Mouse (Mus musculus): Measurements from ENCODE around the gene Dpep3. TPM values are rescaled to one million over a fixed set of nuclear protein-coding genes. Genes with fewer than 3 reads are reported as not detected.
"Not testable (repeated sequence)": the region's sequence is repeated elsewhere in the genome, so short reads cannot be mapped to it uniquely, and the experiment has no call there.

Gene Dpep3
- polyA plus RNA-seq (2015; fragmentation: Nextera tagmentation; extraction: Ambion mirVana), result not detected in 2 replicates

DNA sequence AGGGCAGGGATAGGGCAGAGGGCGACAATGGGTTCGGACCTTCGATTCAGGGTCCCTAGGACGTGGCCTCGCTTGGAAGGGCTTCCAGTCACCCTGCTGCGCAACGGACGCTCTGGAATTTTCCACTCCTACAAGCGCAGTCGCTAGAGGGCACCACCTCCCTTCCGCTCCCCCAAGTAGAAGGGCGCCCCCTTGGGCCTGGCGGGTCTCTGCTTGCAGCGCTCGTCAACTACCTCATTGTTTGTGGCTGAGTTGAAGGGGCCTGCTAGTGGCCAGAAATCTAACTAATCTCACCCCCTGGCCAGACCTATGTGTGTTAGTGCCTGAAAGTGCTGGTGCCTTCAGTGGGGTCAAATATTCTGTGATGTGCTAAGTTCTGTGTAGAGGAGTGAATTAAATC lies at the start of gene Dpep3:
Dpep3 (minus strand) TSS at position 105 of the 400 bp plus-strand sequence.
- Histone ChIP-seq H3K4me1 (replicated peaks) (peaks cover 22% of the 10 kb centered on the region), H3K4me2 (no peak within 1 kb of the TSS), H3K27me3 (no peaks in the 10 kb centered on the region), H3K4me3 (replicated peaks) (no peak within 1 kb of the TSS), H3K9ac (no peak within 1 kb of the TSS), H3K9me3 (replicated peaks) (no peaks in the 10 kb centered on the region), H3K27ac (no peak within 1 kb of the TSS), H3K36me3 (no peaks in the 10 kb centered on the region)
- 89% methylated on average over 15 of the region's 15 CpGs for WGBS (ENCODE audit: insufficient replicate concordance)
- no peak for DNase-seq
- ATAC-seq (ENCODE audit: low read depth), result no peak

DNA sequence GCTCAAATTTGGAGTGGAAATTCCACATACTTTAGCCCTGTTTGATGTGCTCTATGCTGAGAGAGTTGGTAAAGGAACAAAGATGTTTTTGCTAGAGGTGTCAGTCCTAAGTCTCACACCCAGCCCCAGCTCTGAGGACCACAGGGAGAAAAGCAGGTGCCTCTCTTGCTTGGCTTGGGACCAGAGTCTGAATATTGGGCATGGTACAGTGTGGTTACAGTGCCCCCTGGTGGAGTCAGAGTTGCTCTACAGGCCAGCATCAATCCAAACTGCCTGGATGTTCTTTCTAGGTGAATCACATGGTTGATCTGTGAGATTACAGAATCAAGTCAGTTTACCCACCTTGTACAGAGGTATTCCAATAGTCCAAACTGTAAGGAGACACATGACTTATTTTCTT lies 43.3 kb upstream of the Dpep3 start:
- no peaks in the 10 kb centered on the region for H3K9me3 ChIP-seq (replicated peaks)
- H3K36me3 ChIP-seq, result peaks cover 42% of the 10 kb centered on the region
- no peak overlapping the region for H3K27ac ChIP-seq
- H3K4me1 ChIP-seq (replicated peaks), result peaks cover 11% of the 10 kb centered on the region
- DNase-seq (peak; percentile 61), ATAC-seq (ENCODE audit: low read depth) (peak; percentile 38)
- no peak overlapping the region for H3K4me2 ChIP-seq
- H3K9ac ChIP-seq, result no peak overlapping the region
- no peak overlapping the region for H3K4me3 ChIP-seq (replicated peaks)
- no peaks in the 10 kb centered on the region for H3K27me3 ChIP-seq

GRCm38 (mm10) chr8:106018039-106018438 lies 38.8 kb upstream of the Dpep3 start:
- peak overlapping the region; percentile 29; the same call in 1 of the 2 replicates for H3K27ac ChIP-seq

GRCm38 (mm10) chr8:106017130-106017529 lies 37.9 kb upstream of the Dpep3 start:
- Histone ChIP-seq H3K9ac (no peak overlapping the region), H3K4me1 (replicated peaks) (peaks cover 46% of the 10 kb centered on the region), H3K27me3 (no peaks in the 10 kb centered on the region), H3K27ac (no peak overlapping the region), H3K4me2 (no peak overlapping the region), H3K36me3 (peaks cover 25% of the 10 kb centered on the region), H3K9me3 (replicated peaks) (no peaks in the 10 kb centered on the region), H3K4me3 (replicated peaks) (no peak overlapping the region)
- 54% methylated on average over 7 of the region's 7 CpGs for WGBS (ENCODE audit: insufficient replicate concordance)
- ATAC-seq (ENCODE audit: low read depth), result no peak
- no peak for DNase-seq

More at GRCm38 (mm10) chr8:106018039-106018438, 38.8 kb upstream of the Dpep3 start:
- Histone ChIP-seq H3K4me2 (no peak overlapping the region), H3K4me1 (replicated peaks) (peaks cover 39% of the 10 kb centered on the region), H3K27me3 (no peaks in the 10 kb centered on the region), H3K36me3 (peaks cover 26% of the 10 kb centered on the region), H3K4me3 (replicated peaks) (no peak overlapping the region), H3K9ac (no peak overlapping the region), H3K9me3 (replicated peaks) (no peaks in the 10 kb centered on the region)
- ATAC-seq (ENCODE audit: low read depth) (peak; percentile 47), DNase-seq (no peak)
- 45% methylated on average over 3 of the region's 3 CpGs for WGBS (ENCODE audit: insufficient replicate concordance)

- WGBS (ENCODE audit: insufficient replicate concordance), result 51% methylated on average over 6 of the region's 6 CpGs
- Histone ChIP-seq H3K27ac (peak overlapping the region; percentile 11; the same call in 1 of the 2 replicates), H3K4me2 (no peak overlapping the region), H3K9ac (no peak overlapping the region), H3K9me3 (replicated peaks) (no peaks in the 10 kb centered on the region), H3K27me3 (no peaks in the 10 kb centered on the region), H3K36me3 (peaks cover 19% of the 10 kb centered on the region), H3K4me1 (replicated peaks) (peaks cover 52% of the 10 kb centered on the region), H3K4me3 (replicated peaks) (no peak overlapping the region)
- ATAC-seq (ENCODE audit: low read depth) (peak; percentile 49), DNase-seq (no peak)
These were observed 37.1 kb upstream of the Dpep3 start for GRCm38 (mm10) chr8:106016284-106016683.

DNA sequence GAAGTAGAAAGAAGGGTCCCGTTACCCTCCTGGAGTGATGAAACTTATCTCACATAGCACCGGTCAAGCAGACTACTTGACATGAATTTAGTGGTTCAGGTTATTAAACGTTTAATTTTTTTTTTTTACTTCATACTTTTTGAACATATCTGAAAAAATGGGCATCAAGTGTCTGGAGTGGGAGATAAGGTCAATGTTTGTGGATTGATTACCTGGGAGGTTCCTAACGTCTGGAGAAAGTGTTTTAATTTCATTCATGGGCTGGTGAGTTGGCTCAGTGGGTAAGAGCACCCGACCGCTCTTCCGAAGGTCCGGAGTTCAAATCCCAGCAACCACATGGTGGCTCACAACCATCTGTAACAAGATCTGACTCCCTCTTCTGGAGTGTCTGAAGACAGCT lies 33.0 kb upstream of the Dpep3 start:
- WGBS (ENCODE audit: insufficient replicate concordance), result 43% methylated on average over 8 of the region's 8 CpGs
- not testable (repeated sequence) for H3K27me3 ChIP-seq; H3K36me3 ChIP-seq; H3K9me3 ChIP-seq (replicated peaks)
- Histone ChIP-seq H3K4me2 (peak overlapping the region; percentile 98), H3K9ac (peak overlapping the region; percentile 94), H3K4me1 (replicated peaks) (peaks cover 67% of the 10 kb centered on the region), H3K4me3 (replicated peaks) (peak overlapping the region; percentile 93), H3K27ac (peak overlapping the region; percentile 87)
- DNase-seq (peak; percentile 37), ATAC-seq (ENCODE audit: low read depth) (peak; percentile 36; the same call in 1 of the 2 replicates)

- Histone ChIP-seq H3K27me3 (no peaks in the 10 kb centered on the region), H3K4me3 (replicated peaks) (peak within 1 kb of the TSS; percentile 93), H3K4me2 (peak within 1 kb of the TSS; percentile 98), H3K36me3 (peaks cover 7% of the 10 kb centered on the region; the same call in 1 of the 2 replicates), H3K27ac (peak within 1 kb of the TSS; percentile 87), H3K9ac (peak within 1 kb of the TSS; percentile 94), H3K4me1 (replicated peaks) (peaks cover 65% of the 10 kb centered on the region), H3K9me3 (replicated peaks) (no peaks in the 10 kb centered on the region)
- WGBS (ENCODE audit: insufficient replicate concordance), result under 1% methylated on average over 6 of the region's 6 CpGs
- no peak for DNase-seq
- peak; percentile 30 for ATAC-seq (ENCODE audit: low read depth)
These were observed 32.4 kb upstream of the Dpep3 start, which contains the start of gene Ddx28 for GRCm38 (mm10) chr8:106011643-106011986. Gene Ddx28, minus strand, starts transcription at chr8:106011882.

GRCm38 (mm10) chr8:106010748-106011642 lies 31.8 kb upstream of the Dpep3 start:
- DNase-seq, result peak; percentile 85
- peak; percentile 89 for ATAC-seq (ENCODE audit: low read depth)
- Histone ChIP-seq H3K4me1 (replicated peaks) (peaks cover 60% of the 10 kb centered on the region), H3K9me3 (replicated peaks) (no peaks in the 10 kb centered on the region), H3K4me3 (replicated peaks) (peak overlapping the region; percentile 93), H3K9ac (peak overlapping the region; percentile 94), H3K4me2 (peak overlapping the region; percentile 98), H3K27ac (peak overlapping the region; percentile 87), H3K27me3 (no peaks in the 10 kb centered on the region), H3K36me3 (peaks cover 7% of the 10 kb centered on the region; the same call in 1 of the 2 replicates)
- WGBS (ENCODE audit: insufficient replicate concordance), result under 1% methylated on average over 74 of the region's 74 CpGs

DNA sequence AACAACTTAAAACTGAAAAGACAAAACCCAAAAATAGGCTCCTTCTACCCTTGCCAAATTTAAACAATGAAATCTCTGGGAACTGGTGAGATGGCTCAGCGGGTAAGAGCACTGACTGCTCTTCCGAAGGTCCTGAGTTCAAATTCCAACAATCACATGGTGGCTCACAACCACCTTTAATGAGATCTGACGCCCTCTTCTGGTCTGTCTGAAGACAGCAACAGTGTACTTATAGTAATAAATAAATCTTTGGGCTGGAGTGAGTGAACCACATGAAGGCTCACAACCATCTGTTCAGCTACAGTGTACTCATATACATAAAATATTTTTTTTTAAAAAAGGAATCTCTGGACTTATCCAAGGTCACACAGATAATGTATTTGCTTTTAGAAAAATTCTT lies 28.7 kb upstream of the Dpep3 start:
- ATAC-seq (ENCODE audit: low read depth); H3K4me3 ChIP-seq (replicated peaks); H3K9ac ChIP-seq; H3K36me3 ChIP-seq; DNase-seq; H3K9me3 ChIP-seq (replicated peaks); H3K4me2 ChIP-seq; H3K27me3 ChIP-seq; H3K27ac ChIP-seq: not testable (repeated sequence)
- peaks cover 51% of the 10 kb centered on the region for H3K4me1 ChIP-seq (replicated peaks)
- 55% methylated on average over 3 of the region's 3 CpGs for WGBS (ENCODE audit: insufficient replicate concordance)

DNA sequence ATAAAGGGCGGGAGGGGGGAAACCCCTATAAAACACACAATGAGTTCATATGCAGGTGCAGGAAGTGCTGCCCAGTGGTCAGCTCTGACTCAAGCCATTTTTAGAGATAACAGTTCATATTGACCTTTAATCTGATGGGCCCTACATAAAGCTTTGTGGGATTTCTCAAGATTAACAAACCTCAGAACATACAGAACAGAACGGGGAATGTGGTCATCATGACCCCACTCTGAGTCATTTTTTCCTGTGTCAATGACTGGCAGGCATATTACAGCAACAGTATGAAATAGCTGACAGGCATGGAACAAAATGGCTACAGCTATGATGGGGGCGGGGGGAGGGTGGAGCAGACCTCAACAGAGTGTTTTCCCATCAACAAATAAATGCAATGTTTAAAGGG lies 27.9 kb upstream of the Dpep3 start:
- no peak overlapping the region for H3K4me2 ChIP-seq
- no peak overlapping the region for H3K4me3 ChIP-seq (replicated peaks)
- H3K36me3 ChIP-seq, result peaks cover 3% of the 10 kb centered on the region; the same call in 1 of the 2 replicates
- H3K4me1 ChIP-seq (replicated peaks), result peaks cover 46% of the 10 kb centered on the region
- no peaks in the 10 kb centered on the region for H3K27me3 ChIP-seq
- DNase-seq (no peak), ATAC-seq (ENCODE audit: low read depth) (no peak)
- no peaks in the 10 kb centered on the region for H3K9me3 ChIP-seq (replicated peaks)
- H3K9ac ChIP-seq, result no peak overlapping the region
- H3K27ac ChIP-seq, result no peak overlapping the region
- 53% methylated on average over 3 of the region's 3 CpGs for WGBS (ENCODE audit: insufficient replicate concordance)

DNA sequence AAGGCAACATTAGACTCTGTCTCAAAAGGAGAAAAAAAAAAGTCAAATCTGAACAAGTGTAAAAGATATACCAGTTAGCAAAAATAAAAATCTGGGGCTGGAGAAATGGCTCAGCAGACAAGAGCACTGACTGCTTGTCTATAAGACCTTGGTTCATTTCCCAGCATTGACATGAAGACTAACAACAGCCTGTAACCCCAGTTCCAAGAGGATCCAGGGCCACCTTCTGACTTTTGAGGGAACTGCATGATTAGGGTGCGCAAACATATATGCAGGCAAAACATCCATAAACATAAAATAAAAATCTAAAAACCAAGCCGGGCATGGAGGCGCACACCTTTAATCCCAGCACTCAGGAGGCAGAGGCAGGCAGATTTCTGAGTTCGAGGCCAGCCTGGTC lies 27.2 kb upstream of the Dpep3 start:
- Histone ChIP-seq H3K27ac (no peak overlapping the region), H3K9me3 (replicated peaks) (no peaks in the 10 kb centered on the region), H3K9ac (no peak overlapping the region), H3K4me1 (replicated peaks) (peaks cover 39% of the 10 kb centered on the region), H3K36me3 (peaks cover 3% of the 10 kb centered on the region; the same call in 1 of the 2 replicates), H3K4me3 (replicated peaks) (no peak overlapping the region), H3K4me2 (no peak overlapping the region), H3K27me3 (0 out of 2 replicates have a peak, but pooled peaks cover 3% of the 10 kb centered on the region)
- DNase-seq (no peak), ATAC-seq (ENCODE audit: low read depth) (no peak)
- WGBS (ENCODE audit: insufficient replicate concordance), result 75% methylated on average over 4 of the region's 4 CpGs
